Mouse (Mus musculus) heart, adult 2 months (tissue): ENCODE results near the gene 4930407I10Rik. TPM values are rescaled to one million over a fixed set of nuclear protein-coding genes. Genes with fewer than 3 reads are reported as not detected.

Experiments used
- DNase-seq, 2 experiments: peaks; one replicate each; pipeline ENCODE4 v3.0.0; 2021
- H3K27ac ChIP-seq: fragments of 200-600 bp; 2 replicates; pipeline ENCODE4 v1.8.1; 2022
- H3K27me3 ChIP-seq: fragments of 200-500 bp; 2 replicates; pipeline ENCODE4 v1.6.1; 2012; ENCODE audit warnings: mild to moderate bottlenecking, low read length, inconsistent platforms, mixed read lengths; ENCODE audit not compliant: control insufficient read depth, insufficient read depth
- H3K36me3 ChIP-seq: fragments of 200-500 bp; 2 replicates; pipeline ENCODE4 v1.6.1; 2012; ENCODE audit warnings: low read length, inconsistent platforms; ENCODE audit not compliant: control insufficient read depth, insufficient read depth
- H3K4me1 ChIP-seq: fragments of 200-500 bp; 2 replicates; pipeline ENCODE4 v1.6.1; 2011; ENCODE audit warnings: low read length; ENCODE audit not compliant: control insufficient read depth, insufficient read depth
- H3K4me3 ChIP-seq: fragments of 200-600 bp; 2 replicates; pipeline ENCODE4 v1.8.1; 2022
- H3K79me2 ChIP-seq: fragments of 200-500 bp; replicated peaks from 2 replicates; pipeline ENCODE4 v1.6.1; 2012; ENCODE audit warnings: mild to moderate bottlenecking, inconsistent platforms, low read length, moderate library complexity, mixed read lengths; ENCODE audit not compliant: control insufficient read depth, insufficient read depth
- H3K9ac ChIP-seq: fragments of 200-500 bp; 2 replicates; pipeline ENCODE4 v1.6.1; 2012; ENCODE audit warnings: low read depth, mild to moderate bottlenecking, control low read depth, inconsistent platforms, low read length, mixed read lengths
- CTCF ChIP-seq: fragments of 200-600 bp; IDR thresholded peaks from 2 replicates; pipeline ENCODE4 v1.8.1; 2022; ENCODE audit warnings: antibody characterized with exemption, mild to moderate bottlenecking, moderate library complexity
- EP300 ChIP-seq: fragments of 200-500 bp; IDR thresholded peaks from 2 replicates; pipeline ENCODE4 v1.6.1; 2011; ENCODE audit warnings: low read depth, low read length, control low read depth; ENCODE audit not compliant: insufficient read depth
- POLR2A ChIP-seq: fragments of 200-500 bp; IDR thresholded peaks from 2 replicates; pipeline ENCODE4 v1.6.1; 2011; ENCODE audit warnings: mild to moderate bottlenecking, low read depth, low read length, control low read depth; ENCODE audit not compliant: insufficient read depth
- WGBS: fragments of 180-500 bp; shearing (Covaris S2); methylation state at CpG from one replicate; pipeline ENCODE4 v1.1.7; 2018; 5-methylcytosine and 5-hydroxymethylcytosine counted together
- intact Hi-C: fragments of 180-260 bp; cut with DNase I; formaldehyde crosslinking; loops from one replicate; pipeline ENCODE4 v1.15.1; 2025
- polyA plus RNA-seq: library from polyadenylated mRNA; depleted of rRNA; stranded (reverse); fragments of >200 nt; gene quantifications from 2 replicates; pipeline ENCODE4 v1.2.3, GENCODE M21; 2012; rRNA removed
- total RNA-seq, 2 experiments: library from RNA; stranded (reverse); gene quantifications; 2 replicates each; pipeline ENCODE4 v1.2.3; 2021

4930407I10Rik gene
- total and polyA plus RNA-seq, 3 experiments: not detected

- intact Hi-C loops: no loop called here
- 14% methylated on average over 10 of the region's 10 CpGs for WGBS
- Histone ChIP-seq H3K4me1 (no peaks in the 10 kb centered on the region), H3K27me3 (peaks cover 2% of the 10 kb centered on the region; the same call in 1 of the 2 replicates), H3K4me3 (no peak overlapping the region), H3K9ac (no peak overlapping the region), H3K27ac (no peak overlapping the region), H3K79me2 (no peaks in the 10 kb centered on the region), H3K36me3 (no peaks in the 10 kb centered on the region)
- no peak for DNase-seq
- TF ChIP-seq POLR2A (no peak), EP300 (no peak), CTCF (no peak)
Observed at GRCm38 (mm10) chr15:82087266-82087665, 28.3 kb downstream of the 4930407I10Rik start.

DNA sequence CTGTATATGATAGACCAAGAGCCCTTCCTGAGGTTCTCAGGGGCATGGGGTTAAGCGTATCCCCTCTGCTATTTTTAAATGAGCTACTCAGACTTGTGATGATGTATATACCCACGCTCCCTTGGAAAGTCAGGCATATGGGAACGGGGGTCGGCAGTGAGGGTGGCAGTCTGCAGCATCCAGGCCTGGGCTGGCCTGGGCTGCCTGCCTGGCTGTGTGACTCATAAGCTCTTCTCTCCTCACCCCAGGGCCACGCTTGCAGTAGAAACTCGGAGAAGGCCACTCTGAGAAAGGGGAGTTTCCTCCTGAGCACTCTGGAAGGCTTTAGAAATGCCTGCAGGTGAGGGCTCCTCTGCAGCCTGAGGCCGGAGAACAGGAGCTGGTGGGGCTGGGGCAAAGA is 32.1 kb downstream of the 4930407I10Rik start:
- Histone ChIP-seq H3K36me3 (no peaks in the 10 kb centered on the region), H3K4me1 (no peaks in the 10 kb centered on the region), H3K79me2 (no peaks in the 10 kb centered on the region), H3K27ac (no peak overlapping the region), H3K4me3 (no peak overlapping the region), H3K9ac (no peak overlapping the region), H3K27me3 (peaks cover 3% of the 10 kb centered on the region)
- 68% methylated on average over 7 of the region's 7 CpGs for WGBS
- TF ChIP-seq CTCF: no peak
- TF ChIP-seq POLR2A: no peak
- no peak for TF ChIP-seq EP300
- intact Hi-C loops: no loop called here
- DNase-seq: no peak

GRCm38 (mm10) chr15:82106953-82107555 is 48.1 kb downstream of the 4930407I10Rik start:
- 15% methylated on average over 8 of the region's 8 CpGs for WGBS
- H3K4me1 ChIP-seq: no peaks in the 10 kb centered on the region
- H3K4me3 ChIP-seq: no peak overlapping the region
- H3K36me3 ChIP-seq: no peaks in the 10 kb centered on the region
- H3K9ac ChIP-seq: no peak overlapping the region
- H3K27me3 ChIP-seq: no peaks in the 10 kb centered on the region
- TF ChIP-seq EP300 (no peak), CTCF (peak; percentile 61)
- intact Hi-C loops: loop anchor here (5.0 kb wide), 1 partner anchor 45 kb away; no protein-coding TSS in a partner anchor
- no peak overlapping the region for H3K27ac ChIP-seq
- H3K79me2 ChIP-seq: no peaks in the 10 kb centered on the region
- no peak for DNase-seq

Other genes starting within 250 kb of the 4930407I10Rik start
- gene Tob2, start 200.4 kb upstream of the 4930407I10Rik start, total RNA-seq: 100 to 1,000 TPM; 101 to 114 TPM
- gene Tob2, start 200.4 kb upstream of the 4930407I10Rik start, polyA plus RNA-seq: 39.4 and 49.7 TPM in 2 replicates
- gene Phf5a, start 187.2 kb upstream of the 4930407I10Rik start, total RNA-seq: 10 to 100 TPM; 30.2 to 36.5 TPM
- 30.2 and 39.1 TPM in 2 replicates for gene Phf5a, start 187.2 kb upstream of the 4930407I10Rik start, polyA plus RNA-seq
- 1,000 to 10,000 TPM; 1,810 to 2,215 TPM for gene Aco2, start 186.8 kb upstream of the 4930407I10Rik start, total RNA-seq
- 2,076 and 2,628 TPM in 2 replicates for gene Aco2, start 186.8 kb upstream of the 4930407I10Rik start, polyA plus RNA-seq
- gene Polr3h, start 132.9 kb upstream of the 4930407I10Rik start, total RNA-seq: 1 to 10 TPM; 5.9 to 8.1 TPM
- 7.2 and 10.2 TPM in 2 replicates for gene Polr3h, start 132.9 kb upstream of the 4930407I10Rik start, polyA plus RNA-seq
- gene Csdc2, start 122.4 kb upstream of the 4930407I10Rik start, total RNA-seq: 10 to 100 TPM; 66.1 to 92.7 TPM
- gene Csdc2, start 122.4 kb upstream of the 4930407I10Rik start, polyA plus RNA-seq: 85.7 and 111 TPM in 2 replicates
- gene Pmm1, start 98.2 kb upstream of the 4930407I10Rik start, total RNA-seq: 10 to 100 TPM; 22.0 to 26.7 TPM
- gene Pmm1, start 98.2 kb upstream of the 4930407I10Rik start, polyA plus RNA-seq: 27.7 and 34.4 TPM in 2 replicates
- not detected for gene 1700029P11Rik, start 78.6 kb upstream of the 4930407I10Rik start, total RNA-seq
- gene 1700029P11Rik, start 78.6 kb upstream of the 4930407I10Rik start, polyA plus RNA-seq: not detected in 2 replicates
- gene Xrcc6, start 71.3 kb upstream of the 4930407I10Rik start, total RNA-seq: 10 to 100 TPM; 18.9 to 24.3 TPM
- gene Xrcc6, start 71.3 kb upstream of the 4930407I10Rik start, polyA plus RNA-seq: 18.6 and 20.3 TPM in 2 replicates
- 10 to 100 TPM; 21.4 to 27.7 TPM for gene Desi1, start 25.3 kb upstream of the 4930407I10Rik start, total RNA-seq
- gene Desi1, start 25.3 kb upstream of the 4930407I10Rik start, polyA plus RNA-seq: 20.1 and 23.1 TPM in 2 replicates
- gene Snu13, start 11.6 kb upstream of the 4930407I10Rik start, total RNA-seq: 10 to 100 TPM; 49.5 to 52.7 TPM
- 49.5 and 66.6 TPM in 2 replicates for gene Snu13, start 11.6 kb upstream of the 4930407I10Rik start, polyA plus RNA-seq
- gene Mei1, start 10.8 kb downstream of the 4930407I10Rik start, total RNA-seq: not detected
- gene Mei1, start 10.8 kb downstream of the 4930407I10Rik start, polyA plus RNA-seq: not detected in 2 replicates
- 1 to 10 TPM; 3.9 to 4.0 TPM for gene Ccdc134, start 68.8 kb downstream of the 4930407I10Rik start, total RNA-seq
- gene Ccdc134, start 68.8 kb downstream of the 4930407I10Rik start, polyA plus RNA-seq: 4.8 and 6.6 TPM in 2 replicates
- gene Srebf2, start 88.0 kb downstream of the 4930407I10Rik start, total RNA-seq: 10 to 100 TPM; 22.4 to 24.2 TPM
- gene Srebf2, start 88.0 kb downstream of the 4930407I10Rik start, polyA plus RNA-seq: 33.3 and 45.3 TPM in 2 replicates
- under 1 TPM; 0.13 to 0.23 TPM for gene Shisa8, start 153.7 kb downstream of the 4930407I10Rik start, total RNA-seq
- gene Shisa8, start 153.7 kb downstream of the 4930407I10Rik start, polyA plus RNA-seq: 0.15 and 0.21 TPM in 2 replicates
- under 1 TPM; 0.16 to 0.18 TPM for gene Tnfrsf13c, start 165.2 kb downstream of the 4930407I10Rik start, total RNA-seq
- gene Tnfrsf13c, start 165.2 kb downstream of the 4930407I10Rik start, polyA plus RNA-seq: 0.44 and 0.86 TPM in 2 replicates
- gene Cenpm, start 185.6 kb downstream of the 4930407I10Rik start, total RNA-seq: under 1 TPM; 0.39 to 0.42 TPM
- 0.76 and 1.7 TPM in 2 replicates for gene Cenpm, start 185.6 kb downstream of the 4930407I10Rik start, polyA plus RNA-seq
- not detected for gene 1500009C09Rik, start 193.2 kb downstream of the 4930407I10Rik start, total RNA-seq
- 0.08 TPM in 1 of 2 replicates, not detected in the other for gene 1500009C09Rik, start 193.2 kb downstream of the 4930407I10Rik start, polyA plus RNA-seq
- gene Sept3, start 215.7 kb downstream of the 4930407I10Rik start, total RNA-seq: under 1 TPM; 0.39 to 0.44 TPM
- gene Sept3, start 215.7 kb downstream of the 4930407I10Rik start, polyA plus RNA-seq: 0.43 and 0.85 TPM in 2 replicates
- gene Wbp2nl, start 239.8 kb downstream of the 4930407I10Rik start, total RNA-seq: not detected
- gene Wbp2nl, start 239.8 kb downstream of the 4930407I10Rik start, polyA plus RNA-seq: not detected in 2 replicates